Mouse (Mus musculus) c-Kit-positive CD71-positive TER-119-positive erythroid progenitor cells, embryonic 14.5 days (primary cell): Measurements from ENCODE around the gene Kcnh8.

ENCODE experiments used
- DNase-seq: peaks from one replicate; pipeline ENCODE4 v3.0.0-alpha.2; 2013; ENCODE audit warnings: low spot score

Kcnh8 gene

DNA sequence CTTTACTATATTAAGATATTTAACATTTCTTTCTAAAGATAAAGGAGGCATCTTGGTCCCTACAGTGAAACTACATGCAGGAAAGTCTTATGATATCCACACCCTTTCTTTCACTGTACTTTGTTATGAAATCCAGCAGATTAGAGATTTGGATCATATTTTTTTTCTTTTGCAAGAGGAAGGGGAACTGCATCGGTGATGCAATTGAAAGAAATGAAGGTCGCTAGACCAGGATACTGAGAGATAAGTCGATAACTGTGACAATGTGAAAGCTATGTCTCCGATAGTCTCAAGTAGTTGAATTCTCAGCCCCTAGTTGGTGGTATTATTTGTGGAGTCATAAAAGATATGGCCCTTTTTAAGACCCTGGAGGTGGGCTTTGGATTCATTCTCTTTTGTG is 227.2 kb downstream of the Kcnh8 start:
- no peak for DNase-seq

DNA sequence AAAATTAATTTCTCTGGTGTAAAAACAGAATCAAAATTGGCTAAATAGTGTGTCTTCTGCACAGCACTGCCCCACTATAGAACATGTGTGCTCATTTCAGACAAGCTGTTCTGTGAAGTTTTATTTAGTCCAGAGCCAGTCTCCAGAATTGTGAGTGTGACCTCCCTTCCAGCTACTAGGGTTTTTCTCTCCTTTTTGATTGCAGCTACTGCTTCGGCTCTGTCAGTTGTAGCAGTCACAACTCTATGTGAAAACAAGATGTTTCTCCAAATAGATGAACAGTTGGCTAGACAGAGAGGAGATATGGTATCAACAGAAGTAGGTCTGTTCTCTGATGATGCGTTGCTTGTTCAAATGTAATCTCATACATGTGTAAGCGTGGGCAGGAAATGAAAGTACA is 270.7 kb downstream of the Kcnh8 start:
- DNase-seq, result no peak

DNA sequence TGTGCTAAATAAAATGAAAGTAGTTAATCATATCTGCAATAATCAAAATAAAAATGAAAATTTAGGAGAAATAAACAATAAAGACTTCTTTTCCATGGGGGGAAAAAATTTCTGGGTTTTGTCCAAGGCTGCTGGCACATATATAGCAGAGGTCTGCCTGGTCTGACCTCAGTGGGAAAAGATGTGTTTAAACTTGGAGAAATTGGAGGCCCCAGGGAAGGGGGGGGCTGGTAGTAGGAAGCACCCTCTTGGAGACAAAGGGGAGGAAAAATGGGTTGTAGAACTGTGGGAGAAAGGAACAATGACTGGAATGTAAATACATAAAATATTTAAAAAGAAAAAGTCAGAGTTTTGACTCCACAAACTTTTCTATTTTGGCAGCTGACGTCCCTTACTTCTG is 276.5 kb downstream of the Kcnh8 start:
- no peak for DNase-seq

DNA sequence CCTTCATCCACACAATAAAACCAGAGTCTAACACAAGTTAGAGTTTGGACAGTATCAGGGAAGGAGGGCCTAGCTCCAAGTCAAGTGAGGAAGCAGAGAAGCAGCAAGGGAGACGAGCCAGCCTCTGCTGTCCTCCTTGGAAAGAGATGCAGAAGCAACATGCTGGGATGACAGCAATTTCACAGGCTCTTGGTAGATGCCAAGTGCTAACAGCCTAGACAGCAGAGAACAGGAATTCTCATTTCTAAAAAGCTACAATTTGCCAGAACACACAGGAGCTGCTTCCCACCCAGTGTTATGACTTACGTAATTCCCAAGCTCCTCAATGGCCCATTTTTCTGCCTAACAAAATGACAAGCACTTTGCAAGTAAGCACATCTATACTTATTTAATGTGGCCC is 277.5 kb downstream of the Kcnh8 start:
- DNase-seq, result no peak

DNA sequence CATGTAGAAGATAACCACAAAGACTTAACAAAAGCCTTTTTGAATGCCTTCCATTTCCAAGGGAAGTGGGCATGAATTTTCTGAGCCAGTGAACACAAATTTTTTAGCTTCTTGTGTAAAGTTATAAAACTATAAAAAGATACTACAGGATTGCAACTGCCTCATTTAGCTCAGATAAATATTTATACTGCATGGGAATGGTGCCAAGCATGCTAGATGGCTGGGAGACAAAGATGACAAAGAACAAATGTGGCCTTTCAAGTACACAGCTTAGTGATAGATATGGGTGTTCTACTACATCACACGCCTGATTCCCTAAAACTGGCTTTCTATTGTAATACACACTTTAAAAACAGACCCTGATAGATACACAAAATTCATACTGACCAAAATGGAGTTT is 282.7 kb downstream of the Kcnh8 start:
- DNase-seq, result no peak

DNA sequence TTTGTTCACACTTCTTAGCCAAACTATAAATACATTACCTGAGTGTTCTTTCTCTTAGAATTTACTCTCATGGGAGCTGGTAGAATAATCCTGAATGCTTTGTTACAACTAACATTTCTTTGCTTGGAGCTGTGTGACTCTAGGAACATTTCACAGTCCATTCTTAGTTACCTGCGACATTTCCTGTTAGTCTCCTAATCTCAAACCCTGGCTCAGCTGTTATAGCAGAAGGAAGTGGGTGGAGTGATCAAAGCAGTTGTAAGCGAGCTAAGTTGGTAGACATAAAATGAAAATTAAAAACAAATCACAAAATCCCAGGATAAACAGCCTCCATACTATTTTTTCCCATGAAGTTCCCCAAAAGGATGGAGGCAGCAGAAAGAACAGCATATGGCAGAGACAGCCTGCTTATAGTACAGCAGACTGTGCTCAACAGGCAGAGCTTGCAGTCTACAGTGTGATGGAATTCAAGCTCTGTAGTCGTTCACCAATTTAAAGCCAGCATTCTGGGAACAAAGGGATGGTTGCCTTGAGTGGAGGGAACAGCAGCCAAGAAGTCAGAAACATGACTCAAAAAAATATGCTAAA is 318.1 kb downstream of the Kcnh8 start:
- no peak for DNase-seq

DNA sequence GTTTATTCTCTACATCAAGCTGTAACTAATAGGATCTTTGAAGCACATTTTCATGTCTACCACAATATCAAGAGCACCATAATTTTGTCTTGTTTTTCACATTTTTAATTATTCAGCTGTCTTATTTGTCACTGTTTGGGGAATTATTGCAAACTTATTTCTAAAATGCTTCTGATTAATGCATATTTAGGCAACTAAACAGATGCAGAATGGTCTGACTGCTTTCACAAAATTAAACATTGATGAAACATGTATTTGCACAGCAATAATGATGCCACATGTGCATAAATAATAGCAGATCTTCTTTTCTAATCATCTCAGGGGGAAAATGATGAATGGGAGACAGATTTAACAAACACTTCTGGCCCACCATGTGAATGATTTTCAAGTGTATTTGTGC is 341.5 kb downstream of the Kcnh8 start:
- no peak for DNase-seq

DNA sequence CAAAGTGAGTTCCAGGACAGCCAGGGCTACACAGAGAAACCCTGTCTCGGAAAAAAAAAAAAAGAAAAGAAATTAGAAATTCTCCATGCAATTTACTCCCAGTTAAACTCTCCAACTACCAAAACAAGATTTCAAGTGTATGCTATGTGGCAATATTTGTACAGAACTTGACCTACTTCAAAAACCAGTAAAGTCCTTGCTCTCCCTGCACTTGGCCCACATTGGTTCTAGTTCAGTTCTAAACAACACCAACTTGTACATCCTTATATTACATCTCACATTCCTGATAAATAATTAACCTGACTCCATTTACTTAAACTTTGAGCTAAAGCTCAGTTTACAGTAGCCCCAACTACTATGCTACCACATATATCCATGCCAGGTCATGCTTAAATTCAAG is 370.2 kb downstream of the Kcnh8 start:
- DNase-seq, result no peak

DNA sequence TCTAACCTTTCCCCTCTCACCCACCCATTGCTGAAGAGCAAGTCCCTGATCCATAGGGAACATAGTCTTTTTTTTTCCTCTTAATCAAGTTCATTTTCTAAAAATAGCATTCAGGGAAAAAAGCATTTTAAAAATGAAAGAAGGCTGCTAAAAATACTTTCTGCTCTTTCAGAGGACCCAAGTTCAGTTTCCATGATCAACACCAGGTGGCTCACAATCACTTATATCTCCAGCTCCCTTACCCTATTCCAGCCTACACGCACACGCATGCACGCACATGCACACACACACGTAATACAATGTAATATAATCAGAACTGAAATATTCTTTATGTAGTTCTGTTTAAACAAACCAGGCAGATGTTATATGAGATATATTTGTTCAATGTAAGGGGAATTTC is 378.4 kb downstream of the Kcnh8 start:
- no peak for DNase-seq
